Mouse (Mus musculus): ENCODE measurements around the gene Lingo2. TPM values are rescaled to one million over a fixed set of nuclear protein-coding genes. Genes with fewer than 3 reads are reported as not detected.

Lingo2 gene
- total and polyA plus RNA-seq, 3 experiments, result not detected

GRCm38 (mm10) chr4:36095482-36095881, 856.1 kb downstream of the Lingo2 start:
- TF ChIP-seq MXI1 (IDR thresholded peaks at IDR 0.05; ENCODE audit: low read depth, low read length) (no peak), ZC3H11A (IDR thresholded peaks at IDR 0.05; ENCODE audit: low read depth, low read length) (no peak), RCOR1 (IDR thresholded peaks at IDR 0.05; ENCODE audit: low read depth, low read length) (no peak), SIN3A (IDR thresholded peaks at IDR 0.05; ENCODE audit: low read length) (no peak), E2F4 (IDR thresholded peaks at IDR 0.05; ENCODE audit: borderline replicate concordance, low read depth, low read length) (no peak), SMC3 (IDR thresholded peaks at IDR 0.05; ENCODE audit: low read depth, low read length) (no peak), GABPA (IDR thresholded peaks at IDR 0.05; ENCODE audit: low read depth, low read length) (no peak), HCFC1 (IDR thresholded peaks at IDR 0.05; ENCODE audit: low read depth, low read length) (no peak), MYB (IDR thresholded peaks at IDR 0.05; ENCODE audit: low read depth, low read length) (no peak), BHLHE40 (IDR thresholded peaks at IDR 0.05; ENCODE audit: borderline replicate concordance, low read depth, low read length) (no peak), MAZ (IDR thresholded peaks at IDR 0.05; ENCODE audit: low read depth, low read length) (no peak), JUND (IDR thresholded peaks at IDR 0.05; ENCODE audit: low read depth, low read length) (no peak), MAFK (IDR thresholded peaks at IDR 0.05; ENCODE audit: borderline replicate concordance, low read depth, low read length) (no peak)
- Histone ChIP-seq H3K4me1 (ENCODE audit: control insufficient read depth in 1 of 2, insufficient read depth in 2 of 2, low read length in 2 of 2) (no peaks in the 10 kb centered on the region), H3K27ac (ENCODE audit: control insufficient read depth, low read depth, low read length) (no peak overlapping the region), H3K36me3 (ENCODE audit: control insufficient read depth in 1 of 2, insufficient read depth in 2 of 2, low read length in 2 of 2) (no peaks in the 10 kb centered on the region), H3K9ac (ENCODE audit: control insufficient read depth, low read depth, low read length, poor library complexity, severe bottlenecking) (no peak overlapping the region), H3K4me3 (ENCODE audit: control insufficient read depth in 1 of 2, insufficient read depth in 1 of 2, low read depth in 2 of 2, low read length in 2 of 2) (no peak overlapping the region), H3K27me3 (ENCODE audit: control insufficient read depth in 1 of 2, insufficient read depth in 2 of 2, low read length in 2 of 2) (no peaks in the 10 kb centered on the region), H3K9me3 (replicated peaks; ENCODE audit: insufficient read depth, low read length) (no peaks in the 10 kb centered on the region), H3K79me2 (ENCODE audit: control insufficient read depth, insufficient read depth, low read length, poor library complexity) (no peaks in the 10 kb centered on the region)
- no peak for DNase-seq (ENCODE audit: low read depth, low spot score)

GRCm38 (mm10) chr4:36081095-36081852, 870.3 kb downstream of the Lingo2 start:
- H3K9me3 ChIP-seq (replicated peaks; ENCODE audit: insufficient read depth, low read length), result no peaks in the 10 kb centered on the region
- H3K27ac ChIP-seq (ENCODE audit: control insufficient read depth, low read depth, low read length), result no peak overlapping the region
- no peak overlapping the region for H3K4me3 ChIP-seq (ENCODE audit: control insufficient read depth in 1 of 2, insufficient read depth in 1 of 2, low read depth in 2 of 2, low read length in 2 of 2)
- no peak overlapping the region for H3K9ac ChIP-seq (ENCODE audit: control insufficient read depth, low read depth, low read length, poor library complexity, severe bottlenecking)
- H3K4me1 ChIP-seq (ENCODE audit: control insufficient read depth in 1 of 2, insufficient read depth in 2 of 2, low read length in 2 of 2), result no peaks in the 10 kb centered on the region
- no peak for DNase-seq (ENCODE audit: low read depth, low spot score)
- no peaks in the 10 kb centered on the region for H3K27me3 ChIP-seq (ENCODE audit: control insufficient read depth in 1 of 2, insufficient read depth in 2 of 2, low read length in 2 of 2)
- no peaks in the 10 kb centered on the region for H3K36me3 ChIP-seq (ENCODE audit: control insufficient read depth in 1 of 2, insufficient read depth in 2 of 2, low read length in 2 of 2)
- no peak for TF ChIP-seq ZC3H11A (IDR thresholded peaks at IDR 0.05; ENCODE audit: low read depth, low read length)
- TF ChIP-seq KAT2A (conservative IDR thresholded peaks at IDR 0.05; ENCODE audit: low read depth, low read length), result no peak
- no peak for TF ChIP-seq ETS1 (IDR thresholded peaks at IDR 0.05; ENCODE audit: low read depth, low read length)
- TF ChIP-seq E2F4 (IDR thresholded peaks at IDR 0.05; ENCODE audit: borderline replicate concordance, low read depth, low read length), result no peak
- no peak for TF ChIP-seq CHD1 (IDR thresholded peaks at IDR 0.05; ENCODE audit: low read depth, low read length)
- no peak for TF ChIP-seq POLR2AphosphoS5 (IDR thresholded peaks at IDR 0.05; ENCODE audit: borderline replicate concordance, low read depth, low read length)
- no peak for TF ChIP-seq HCFC1 (IDR thresholded peaks at IDR 0.05; ENCODE audit: low read depth, low read length)
- no peak for TF ChIP-seq ZNF384 (IDR thresholded peaks at IDR 0.05; ENCODE audit: low read depth, low read length)
- TF ChIP-seq GATA1 (IDR thresholded peaks at IDR 0.05; ENCODE audit: low read depth, low read length), result no peak
- no peak for TF ChIP-seq MAZ (IDR thresholded peaks at IDR 0.05; ENCODE audit: low read depth, low read length)
- no peak for TF ChIP-seq TBP (IDR thresholded peaks at IDR 0.05; ENCODE audit: low read depth, low read length)
- H3K79me2 ChIP-seq (ENCODE audit: control insufficient read depth, insufficient read depth, low read length, poor library complexity), result no peaks in the 10 kb centered on the region

Data from MEL (cell line).